Mouse (Mus musculus) embryo, embryonic 11 days (tissue): ENCODE measurements at regions not wholly inside any gene's neighbourhood (a gene's known extent, or its start where the extent isn't known, plus 50 kb on each side); places are given as distances from the start of the nearest gene placed in this dataset.

Experiments used
- DNase-seq: peaks from one replicate; pipeline ENCODE4 v3.0.0-alpha.2; 2015

- no peak for DNase-seq
Observed at GRCm38 (mm10) chr10:56598191-56598590, 221.1 kb downstream of the Gja1 start.

GRCm38 (mm10) chr10:56599923-56600322 is 222.8 kb downstream of the Gja1 start:
- DNase-seq = no peak

- no peak for DNase-seq
Observed at GRCm38 (mm10) chr10:56611564-56612288, 234.6 kb downstream of the Gja1 start.

GRCm38 (mm10) chr10:56642656-56643055 is 265.5 kb downstream of the Gja1 start:
- DNase-seq = no peak

GRCm38 (mm10) chr10:56643376-56644135 is 266.4 kb downstream of the Gja1 start:
- no peak for DNase-seq

- no peak for DNase-seq
Observed at GRCm38 (mm10) chr10:56660501-56660900, 283.4 kb downstream of the Gja1 start.

- no peak for DNase-seq
Observed at GRCm38 (mm10) chr10:56673919-56674318, 296.8 kb downstream of the Gja1 start.

GRCm38 (mm10) chr10:56682901-56683300 is 305.8 kb downstream of the Gja1 start:
- no peak for DNase-seq

GRCm38 (mm10) chr10:56685655-56686250 is 308.6 kb downstream of the Gja1 start:
- DNase-seq = no peak

GRCm38 (mm10) chr10:56691467-56691866 is 314.3 kb downstream of the Gja1 start:
- DNase-seq = no peak

- DNase-seq = peak; percentile 37
Observed at GRCm38 (mm10) chr10:56695100-56695499, 318.0 kb downstream of the Gja1 start.

- no peak for DNase-seq
Observed at GRCm38 (mm10) chr10:56700126-56700525, 323.0 kb downstream of the Gja1 start.

- DNase-seq = no peak
Observed at GRCm38 (mm10) chr10:56708411-56708810, 331.3 kb downstream of the Gja1 start.

- no peak for DNase-seq
Observed at GRCm38 (mm10) chr10:56708886-56709285, 331.8 kb downstream of the Gja1 start.

- DNase-seq = no peak
Observed at GRCm38 (mm10) chr10:56712611-56713105, 335.5 kb downstream of the Gja1 start.

- no peak for DNase-seq
Observed at GRCm38 (mm10) chr10:56737073-56737472, 359.9 kb downstream of the Gja1 start.

GRCm38 (mm10) chr10:56739621-56740020 is 362.5 kb downstream of the Gja1 start:
- no peak for DNase-seq

- peak; percentile 54 for DNase-seq
Observed at GRCm38 (mm10) chr10:56752134-56752533, 375.0 kb downstream of the Gja1 start.

GRCm38 (mm10) chr10:56753576-56753975 is 376.4 kb downstream of the Gja1 start:
- DNase-seq = no peak

GRCm38 (mm10) chr10:56754546-56755175 is 377.5 kb downstream of the Gja1 start:
- DNase-seq = no peak

GRCm38 (mm10) chr10:56770629-56771028 is 393.5 kb downstream of the Gja1 start:
- DNase-seq = no peak

- no peak for DNase-seq
Observed at GRCm38 (mm10) chr10:56782265-56782664, 405.1 kb downstream of the Gja1 start.

GRCm38 (mm10) chr10:56783941-56784340 is 406.8 kb downstream of the Gja1 start:
- DNase-seq = no peak
